8 mouse cellular contexts compared by ENCODE assay signal in genomic region chrX:134058987-134059712, GRCm38 (mm10). TPM values are rescaled to one million over a fixed set of nuclear protein-coding genes. Genes with fewer than 3 reads are reported as not detected.
DNase-seq lines count a peak whose midpoint lies in the region; ATAC-seq lines count a peak whose summit lies in the region.

Gene Cstf2, plus strand, starts transcription at chrX:134059187.

- peak within 1 kb of the TSS; percentile 93 for H3K4me3 ChIP-seq in megakaryocyte, embryonic 14.5 days (replicated peaks)

- peaks cover 33% of the 10 kb centered on the region for H3K36me3 ChIP-seq in megakaryocyte, embryonic 14.5 days (replicated peaks; ENCODE audit: low read length)

- peak; percentile 93 for DNase-seq in ZHBTc4 (ENCODE audit: low read depth, low spot score)
- DNase-seq in gastrocnemius, adult 8-10 months (ENCODE audit: low spot score in 2 of 2) = peak; percentile 89 to 90
- DNase-seq in hindlimb bud, embryonic 11.5 days (ENCODE audit: extremely low spot score, low read depth, low spot score) = peak; percentile 46
- DNase-seq in left cerebral cortex, adult 8-10 months (ENCODE audit: low spot score in 2 of 2) = peak; percentile 83 to 93
- DNase-seq in right cerebral cortex, postnatal 10 days (ENCODE audit: low spot score in 2 of 2) = peak; percentile 95 to 96
- peak; percentile 84 for DNase-seq in urinary bladder, postnatal 25 days (ENCODE audit: low spot score)

- peak; percentile 91 for ATAC-seq in common myeloid progenitor, adult 5-6 weeks (replicated peaks; ENCODE audit: low read depth, poor library complexity, severe bottlenecking)

- H3K9me3 ChIP-seq in megakaryocyte, embryonic 14.5 days = peaks cover 7% of the 10 kb centered on the region; the same call in 1 of the 2 replicates

- H3K4me1 ChIP-seq in megakaryocyte, embryonic 14.5 days = peaks cover 8% of the 10 kb centered on the region

- peaks cover 3% of the 10 kb centered on the region for H3K27me3 ChIP-seq in megakaryocyte, embryonic 14.5 days (replicated peaks)

RNA-seq across cellular contexts. Expression of gene Cstf2, which starts in this region (rescaled TPM):
- 72.9 and 102 TPM in 2 replicates for total RNA-seq in common myeloid progenitor, adult 5-6 weeks (2017)
- 1 to 10 TPM; 3.7 to 6.9 (median 5.2) TPM for total RNA-seq in gastrocnemius, adult 8-10 months (2022)
- total RNA-seq in left cerebral cortex, adult 8-10 months (2022) = 100 to 1,000 TPM in 3 of 4 experiments, 10 to 100 TPM in 1; 97.8 to 122 (median 107) TPM
- 11.3 and 17.9 TPM in 2 replicates for polyA plus RNA-seq in megakaryocyte, embryonic 14.5 days (2012; ENCODE audit: insufficient read depth, low replicate concordance)

Comparison
In these comparisons a context has a peak if more than half of its experiments do, and no peak if none do; other contexts are left out.
1. Peak in every context shown above with its lines: DNase-seq, ATAC-seq and H3K4me3 ChIP-seq.